Mouse (Mus musculus): ENCODE measurements around the gene Pde12.
A peak's percentile ranks its signal among the peaks of the same experiment; 100 is the strongest.
"Not testable (repeated sequence)": the region's sequence is repeated elsewhere in the genome, so short reads cannot be mapped to it uniquely, and the experiment has no call there.

The Pde12 gene

GRCm38 (mm10) chr14:26669292-26670073, at the start of gene Pde12:
Gene Pde12, minus strand, starts transcription at chr14:26669883.
- DNase-seq = peak; percentile 87 to 89

GRCm38 (mm10) chr14:26705246-26705645, 35.6 kb upstream of the Pde12 start:
- not testable (repeated sequence) for DNase-seq

GRCm38 (mm10) chr14:26697912-26698311, 28.2 kb upstream of the Pde12 start:
- DNase-seq = no peak

GRCm38 (mm10) chr14:26692974-26693373, 23.3 kb upstream of the Pde12 start, which contains the start of gene Dnah12:
Gene Dnah12, plus strand, starts transcription at chr14:26693274.
- no peak for DNase-seq

- no peak for DNase-seq
Observed at GRCm38 (mm10) chr14:26691363-26691762, 21.7 kb upstream of the Pde12 start.

GRCm38 (mm10) chr14:26690727-26691126, 21.0 kb upstream of the Pde12 start:
- no peak for DNase-seq

GRCm38 (mm10) chr14:26675791-26676190, 6.1 kb upstream of the Pde12 start:
- no peak for DNase-seq

GRCm38 (mm10) chr14:26675371-26675770, 5.7 kb upstream of the Pde12 start:
- DNase-seq = peak in 1 of 2 experiments; percentile 8

GRCm38 (mm10) chr14:26674476-26675169, 4.9 kb upstream of the Pde12 start:
- not testable (repeated sequence) for DNase-seq

- not testable (repeated sequence) for DNase-seq
Observed at GRCm38 (mm10) chr14:26671870-26672615, 2.4 kb upstream of the Pde12 start.

- DNase-seq = no peak
Observed at GRCm38 (mm10) chr14:26670964-26671363, 1.3 kb upstream of the Pde12 start.

GRCm38 (mm10) chr14:26668371-26669291, 1.1 kb downstream of the Pde12 start:
- peak; percentile 17 to 38 for DNase-seq

GRCm38 (mm10) chr14:26667991-26668370, 1.7 kb downstream of the Pde12 start:
- no peak for DNase-seq

- DNase-seq = no peak
Observed at GRCm38 (mm10) chr14:26663851-26664250, 5.8 kb downstream of the Pde12 start.

- DNase-seq = no peak
Observed at GRCm38 (mm10) chr14:26662488-26662887, 7.2 kb downstream of the Pde12 start.

- no peak for DNase-seq
Observed at GRCm38 (mm10) chr14:26662016-26662415, 7.7 kb downstream of the Pde12 start.

GRCm38 (mm10) chr14:26660233-26660632, 9.4 kb downstream of the Pde12 start:
- no peak for DNase-seq

GRCm38 (mm10) chr14:26658178-26658577, 11.5 kb downstream of the Pde12 start:
- no peak for DNase-seq

GRCm38 (mm10) chr14:26651901-26652300, 17.8 kb downstream of the Pde12 start:
- no peak for DNase-seq

GRCm38 (mm10) chr14:26647811-26648210, 21.9 kb downstream of the Pde12 start:
- DNase-seq = no peak

GRCm38 (mm10) chr14:26645989-26646650, 23.6 kb downstream of the Pde12 start:
- DNase-seq = no peak
